Comparison of ENCODE assay signal across 8 mouse cellular contexts in genomic region chr5:65401251-65401994, GRCm38 (mm10). TPM values are rescaled to one million over a fixed set of nuclear protein-coding genes. Genes with fewer than 3 reads are reported as not detected.
DNase-seq lines count a peak whose midpoint lies in the region; ATAC-seq and TF ChIP-seq lines count a peak whose summit lies in the region.

No protein-coding gene starts in this region.

- TF ChIP-seq CTCF in lung, postnatal 0 days (IDR thresholded peaks at IDR 0.05) = peak; percentile 97

- WGBS in forebrain, embryonic 15.5 days = 28% methylated on average over 2 of the region's 2 CpGs
- 21% methylated on average over 2 of the region's 2 CpGs for WGBS in lung, postnatal 0 days

- H3K4me2 ChIP-seq in forebrain, embryonic 15.5 days (replicated peaks) = no peak overlapping the region
- no peak overlapping the region for H3K4me2 ChIP-seq in lung, postnatal 0 days (replicated peaks; ENCODE audit: low read depth, low read length)

- ATAC-seq in cerebellum, adult (ENCODE audit: insufficient number of reproducible peaks, low FRiP score, low TSS enrichment) = peak; percentile 93
- peak; percentile 69; the same call in 1 of the 2 replicates for ATAC-seq in forebrain, embryonic 15.5 days (replicated peaks)
- ATAC-seq in lung, postnatal 0 days = peak; percentile 80

- peak; percentile 62 for DNase-seq in MEL-GATA-1-ER (ENCODE audit: extremely low read depth, low read depth)
- DNase-seq in heart, postnatal 4 days = peak; percentile 89
- peak; percentile 72 for DNase-seq in layer of hippocampus, adult 9-11 months
- DNase-seq in lung, postnatal 0 days (ENCODE audit: low spot score) = peak; percentile 87
- DNase-seq in retina, postnatal 7 days (ENCODE audit: low read depth, low spot score) = peak; percentile 75
- peak; percentile 82 for DNase-seq in thymus, postnatal 4 days

- no peak overlapping the region for H3K4me3 ChIP-seq in forebrain, embryonic 15.5 days
- no peak overlapping the region for H3K4me3 ChIP-seq in lung, postnatal 0 days (ENCODE audit: low read depth, low read length)

- H3K27me3 ChIP-seq in forebrain, embryonic 15.5 days = no peaks in the 10 kb centered on the region
- H3K27me3 ChIP-seq in lung, postnatal 0 days (replicated peaks; ENCODE audit: insufficient read depth, low read length) = no peaks in the 10 kb centered on the region

- H3K9ac ChIP-seq in forebrain, embryonic 15.5 days (replicated peaks) = no peak overlapping the region
- no peak overlapping the region for H3K9ac ChIP-seq in lung, postnatal 0 days (replicated peaks; ENCODE audit: low read depth)

- no peak for TF ChIP-seq EP300 in lung, postnatal 0 days (IDR thresholded peaks at IDR 0.05)

- no peaks in the 10 kb centered on the region for H3K4me1 ChIP-seq in forebrain, embryonic 15.5 days
- H3K4me1 ChIP-seq in lung, postnatal 0 days (ENCODE audit: insufficient read depth, low read depth, low read length) = no peaks in the 10 kb centered on the region

- H3K9me3 ChIP-seq in forebrain, embryonic 15.5 days = no peaks in the 10 kb centered on the region
- H3K9me3 ChIP-seq in lung, postnatal 0 days (ENCODE audit: low read length) = no peaks in the 10 kb centered on the region

- H3K36me3 ChIP-seq in forebrain, embryonic 15.5 days = peaks cover 67% of the 10 kb centered on the region
- H3K36me3 ChIP-seq in lung, postnatal 0 days (ENCODE audit: insufficient read depth, low read length) = peaks cover 28% of the 10 kb centered on the region

- H3K27ac ChIP-seq in forebrain, embryonic 15.5 days (replicated peaks) = no peak overlapping the region
- H3K27ac ChIP-seq in lung, postnatal 0 days (ENCODE audit: low read length) = no peak overlapping the region

RNA-seq across cellular contexts. Expression of gene Lias, which starts 10.1 kb away (rescaled TPM):
- polyA plus RNA-seq in forebrain, embryonic 15.5 days (2015; fragmentation: Nextera tagmentation; extraction: Ambion mirVana) = 62.5 and 69.0 TPM in 2 replicates
- total RNA-seq in heart, postnatal 4 days (2021) = 10 to 100 TPM; 71.5 to 76.2 TPM
- polyA plus RNA-seq in lung, postnatal 0 days (2015; fragmentation: Nextera tagmentation; extraction: Ambion mirVana) = 38.6 and 42.8 TPM in 2 replicates

RNA-seq across cellular contexts. Expression of gene Rpl9, which starts 10.2 kb away (rescaled TPM):
- 635 and 693 TPM in 2 replicates for polyA plus RNA-seq in forebrain, embryonic 15.5 days (2015; fragmentation: Nextera tagmentation; extraction: Ambion mirVana)
- total RNA-seq in heart, postnatal 4 days (2021) = 1,000 to 10,000 TPM; 1,343 to 1,505 TPM
- 798 and 851 TPM in 2 replicates for polyA plus RNA-seq in lung, postnatal 0 days (2015; fragmentation: Nextera tagmentation; extraction: Ambion mirVana)

RNA-seq across cellular contexts. Expression of gene Ugdh, which starts 34.3 kb away (rescaled TPM):
- 60.4 and 60.7 TPM in 2 replicates for polyA plus RNA-seq in forebrain, embryonic 15.5 days (2015; fragmentation: Nextera tagmentation; extraction: Ambion mirVana)
- 10 to 100 TPM; 41.4 to 45.2 TPM for total RNA-seq in heart, postnatal 4 days (2021)
- polyA plus RNA-seq in lung, postnatal 0 days (2015; fragmentation: Nextera tagmentation; extraction: Ambion mirVana) = 71.9 and 77.3 TPM in 2 replicates

RNA-seq across cellular contexts. Expression of gene Klb, which starts 53.3 kb away (rescaled TPM):
- 0.08 TPM in 1 of 2 replicates, not detected in the other for polyA plus RNA-seq in forebrain, embryonic 15.5 days (2015; fragmentation: Nextera tagmentation; extraction: Ambion mirVana)
- under 1 TPM; 0.31 to 0.47 TPM for total RNA-seq in heart, postnatal 4 days (2021)
- 0.04 TPM in 1 of 2 replicates, not detected in the other for polyA plus RNA-seq in lung, postnatal 0 days (2015; fragmentation: Nextera tagmentation; extraction: Ambion mirVana)
